Mouse (Mus musculus): ENCODE results near the gene Arhgap19.

GRCm38 (mm10) chr19:41847992-41848851 lies 46.4 kb upstream of the Arhgap19 start, which contains the start of gene Frat2:
- TF ChIP-seq CTCF (IDR thresholded peaks at IDR 0.05; ENCODE audit: low read depth) (no peak), EP300 (IDR thresholded peaks at IDR 0.05; ENCODE audit: low read depth) (peak; percentile 50; the same call in 1 of the 2 replicates)

Measured in liver, embryonic 14.5 days (tissue).